Mouse (Mus musculus) brain, adult 2 months (tissue): ENCODE measurements around the gene Bak1.

ENCODE experiments used
- DNase-seq: peaks from one replicate; pipeline ENCODE4 v3.0.0; 2011; ENCODE audit warnings: low read depth, low spot score

Gene Bak1

DNA sequence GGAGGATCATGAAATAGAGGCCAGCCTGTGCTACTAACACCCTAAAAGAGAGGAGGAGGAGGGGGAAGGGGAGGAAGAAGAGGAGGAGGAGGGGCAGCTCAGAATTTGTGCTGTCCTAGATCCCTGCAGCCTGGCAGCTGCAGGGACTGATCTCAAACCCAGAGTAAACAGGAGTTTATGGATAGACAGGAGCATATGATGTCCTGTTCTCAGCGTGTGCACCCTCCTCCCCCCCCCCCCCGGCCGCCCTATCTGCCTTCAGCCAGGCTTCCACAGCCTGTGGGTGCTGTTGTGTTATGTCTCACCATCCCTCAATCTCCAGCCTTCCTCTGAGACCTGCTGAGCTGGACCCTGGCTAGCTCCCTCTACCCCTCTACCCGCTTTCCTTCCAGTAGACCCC lies at the start of gene Bak1:
Gene Bak1, minus strand, starts transcription at position 101 of the 400 bp plus-strand sequence.
- no peak for DNase-seq

DNA sequence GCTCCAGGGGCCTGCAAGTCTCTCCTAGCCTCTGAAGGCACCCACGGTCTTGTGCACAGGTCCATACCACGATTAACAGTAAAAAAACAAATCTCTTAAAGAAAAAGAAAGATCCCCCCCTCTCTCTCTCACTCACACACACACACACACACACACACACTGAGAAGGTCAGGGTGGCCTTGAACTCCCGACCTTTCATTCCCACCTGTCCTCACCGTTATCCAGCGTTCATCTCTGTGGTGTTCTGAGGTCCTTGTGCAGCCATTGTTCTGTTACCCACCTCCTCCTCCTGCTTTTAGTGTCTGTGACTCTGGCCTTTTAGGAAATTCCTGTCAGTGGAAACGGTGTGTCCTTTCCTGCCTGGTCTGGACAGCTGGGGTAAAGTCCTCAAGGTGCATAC lies 49.7 kb upstream of the Bak1 start:
- no peak for DNase-seq

DNA sequence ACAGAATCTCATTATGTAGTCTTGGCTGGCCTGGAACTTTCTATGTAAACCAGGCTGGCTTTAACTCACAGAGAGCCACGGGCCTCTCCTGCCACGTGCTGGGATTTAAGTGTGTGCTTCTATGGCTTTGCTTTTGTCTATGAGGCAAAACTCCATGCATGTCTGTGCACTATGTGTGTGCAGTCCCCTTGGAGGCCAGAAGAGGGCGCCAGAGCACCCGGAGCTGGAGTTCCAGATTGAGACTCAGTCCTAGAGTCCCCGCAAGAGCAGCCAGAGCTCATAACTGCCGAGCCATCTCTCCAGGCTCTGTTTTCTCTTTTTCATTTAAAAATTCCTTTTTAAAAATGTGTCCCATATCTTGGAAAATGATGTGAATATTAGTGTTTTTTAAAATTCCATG lies 49.1 kb upstream of the Bak1 start:
- DNase-seq: no peak

DNA sequence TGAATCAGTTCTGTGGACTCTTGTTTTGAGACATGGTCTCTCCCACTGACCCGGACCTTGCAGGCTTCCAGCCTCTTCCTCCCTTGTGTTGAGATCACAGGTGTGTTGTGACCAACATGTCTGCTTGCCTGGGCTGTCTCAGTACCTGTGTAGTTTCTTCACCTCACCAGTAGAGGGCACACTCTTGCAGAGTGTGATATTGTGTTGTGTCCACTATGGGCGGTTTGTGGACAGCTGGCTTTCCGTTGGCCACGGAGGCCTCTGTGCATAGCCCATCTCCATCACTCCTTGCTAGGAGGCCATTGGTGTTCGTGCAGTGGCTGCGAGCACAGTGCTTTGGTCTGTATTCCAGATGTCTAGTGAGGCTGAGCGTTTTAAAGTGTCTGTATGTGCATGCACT lies 48.3 kb upstream of the Bak1 start:
- DNase-seq: no peak

- no peak for DNase-seq
Observed at GRCm38 (mm10) chr17:27074849-27075745, 46.3 kb upstream of the Bak1 start.

GRCm38 (mm10) chr17:27074236-27074635 lies 45.4 kb upstream of the Bak1 start:
- DNase-seq: peak; percentile 37

- DNase-seq: no peak
Observed at GRCm38 (mm10) chr17:27073778-27074177, 45.0 kb upstream of the Bak1 start.

- no peak for DNase-seq
Observed at GRCm38 (mm10) chr17:27073126-27073525, 44.3 kb upstream of the Bak1 start.

GRCm38 (mm10) chr17:27072363-27072762 lies 43.6 kb upstream of the Bak1 start:
- peak; percentile 75 for DNase-seq

DNA sequence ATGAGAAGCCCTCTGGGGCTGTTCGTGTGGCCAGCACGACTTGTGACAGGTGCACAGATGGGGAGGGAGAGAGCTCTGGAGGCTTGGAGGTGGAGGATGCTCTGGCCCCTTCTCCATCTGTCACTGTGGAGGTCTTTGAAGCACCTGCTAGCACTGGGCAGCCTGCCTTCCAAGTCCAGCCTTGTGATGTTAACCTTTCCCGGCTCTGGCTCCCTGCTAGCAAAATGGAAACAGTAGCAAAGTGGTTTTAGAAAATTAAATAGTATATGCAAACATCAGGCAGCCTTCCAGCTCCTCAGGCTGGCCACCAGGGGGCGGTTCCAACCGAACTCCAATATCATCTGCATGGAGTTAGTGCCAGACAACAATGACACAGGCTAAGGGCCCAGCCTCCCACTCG lies 42.8 kb upstream of the Bak1 start:
- DNase-seq: peak; percentile 97

- DNase-seq: no peak
Observed at GRCm38 (mm10) chr17:27070913-27071312, 42.1 kb upstream of the Bak1 start.

DNA sequence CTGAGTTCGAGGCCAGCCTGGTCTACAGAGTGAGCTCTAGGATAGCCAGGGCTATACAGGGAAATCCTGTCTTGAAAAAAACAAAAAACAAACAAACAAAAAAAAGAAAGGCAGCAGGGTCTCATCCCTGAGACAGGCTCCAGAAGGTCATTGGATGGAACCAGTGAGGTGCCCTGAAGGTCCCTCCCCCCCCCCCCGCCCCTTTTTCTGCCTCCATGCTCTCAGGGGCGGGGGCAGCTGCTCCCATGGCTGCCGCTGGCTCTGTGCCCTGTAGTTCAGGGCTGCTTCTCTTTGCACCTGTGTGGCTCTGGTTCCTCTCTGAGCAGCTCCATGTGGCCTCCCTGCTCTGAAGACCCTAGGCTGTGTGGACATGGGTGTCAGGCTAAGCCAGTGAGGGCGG lies 40.3 kb upstream of the Bak1 start:
- DNase-seq: no peak

DNA sequence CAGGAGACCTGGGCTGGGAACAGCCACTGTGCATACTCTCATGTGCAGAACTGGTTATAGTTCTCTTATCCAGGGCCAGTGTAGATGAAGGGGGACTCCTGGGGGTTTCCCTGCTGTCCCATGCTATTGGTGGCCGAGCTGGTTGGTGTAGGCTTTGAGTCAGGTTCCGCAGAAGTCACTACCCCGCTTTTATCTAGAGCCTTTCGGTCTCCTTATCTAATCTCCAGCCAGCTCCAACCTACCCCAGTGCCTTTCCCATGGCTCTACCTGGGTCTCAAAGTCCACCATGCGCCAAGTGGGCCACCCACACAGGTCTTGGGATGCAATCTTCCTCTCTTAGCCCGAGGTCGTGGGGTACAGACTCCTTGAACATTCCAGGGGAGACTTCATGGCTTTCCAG lies 37.3 kb upstream of the Bak1 start:
- DNase-seq: no peak

GRCm38 (mm10) chr17:27064195-27064594 lies 35.4 kb upstream of the Bak1 start:
- DNase-seq: no peak

- no peak for DNase-seq
Observed at GRCm38 (mm10) chr17:27063717-27064116, 34.9 kb upstream of the Bak1 start.

DNA sequence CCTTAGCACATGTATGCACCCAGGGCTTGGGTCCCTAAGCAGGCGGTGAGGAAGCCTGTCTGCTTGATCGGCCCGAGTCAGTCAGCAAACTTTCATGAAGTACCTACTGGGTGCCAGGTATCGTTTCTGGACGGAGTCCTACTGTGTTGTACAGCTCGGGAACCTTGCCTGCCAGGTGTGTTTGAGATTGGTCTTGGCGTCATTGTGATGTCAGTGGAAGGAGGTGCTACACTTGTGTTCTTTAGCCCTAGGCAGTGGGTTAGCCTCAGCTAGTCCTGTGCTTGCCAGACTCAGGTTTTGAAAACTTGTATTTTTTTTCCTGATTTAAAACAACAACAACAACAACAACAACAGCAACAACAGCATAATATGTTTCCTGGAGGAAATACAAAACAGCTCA lies 33.9 kb upstream of the Bak1 start:
- no peak for DNase-seq

DNA sequence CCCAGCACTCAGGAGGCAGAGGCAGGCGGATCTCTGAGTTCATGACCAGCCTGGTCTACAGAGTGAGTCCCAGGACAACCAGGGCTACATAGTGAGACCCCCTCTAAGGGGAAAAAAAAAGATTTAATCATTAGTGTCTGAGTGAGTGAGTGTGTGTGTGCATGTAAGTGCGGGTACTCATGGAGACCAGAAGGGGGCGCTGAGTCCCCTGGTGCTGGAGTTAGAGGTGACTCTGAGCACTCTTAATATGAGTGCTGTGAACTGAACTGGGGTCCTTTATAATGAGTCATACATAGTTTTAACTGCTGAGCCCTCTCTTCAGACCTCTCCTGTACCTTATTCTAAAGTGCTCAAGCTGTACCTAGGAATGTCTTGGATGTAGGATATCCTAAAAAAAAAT lies 32.9 kb upstream of the Bak1 start:
- no peak for DNase-seq

DNA sequence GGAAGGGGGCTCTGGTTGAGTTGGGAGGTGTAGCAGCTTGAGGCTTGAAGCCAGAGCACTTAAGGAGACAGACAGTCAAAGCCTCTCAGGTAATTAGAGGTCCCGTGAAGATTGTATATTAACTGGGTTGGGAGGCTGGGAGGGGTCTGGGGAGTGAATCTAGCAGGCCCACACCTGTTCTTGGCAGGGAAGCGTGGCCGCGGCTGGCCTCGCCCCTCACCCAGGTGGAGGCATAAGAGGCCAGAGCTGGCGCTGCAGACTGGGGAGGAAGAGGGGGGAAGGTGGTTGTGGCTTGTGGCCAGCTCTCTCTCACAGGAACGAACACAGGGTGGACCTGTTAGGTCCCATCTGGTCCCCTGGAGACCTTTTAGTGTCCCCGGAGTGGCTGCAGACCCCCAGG lies 31.9 kb upstream of the Bak1 start:
- no peak for DNase-seq

DNA sequence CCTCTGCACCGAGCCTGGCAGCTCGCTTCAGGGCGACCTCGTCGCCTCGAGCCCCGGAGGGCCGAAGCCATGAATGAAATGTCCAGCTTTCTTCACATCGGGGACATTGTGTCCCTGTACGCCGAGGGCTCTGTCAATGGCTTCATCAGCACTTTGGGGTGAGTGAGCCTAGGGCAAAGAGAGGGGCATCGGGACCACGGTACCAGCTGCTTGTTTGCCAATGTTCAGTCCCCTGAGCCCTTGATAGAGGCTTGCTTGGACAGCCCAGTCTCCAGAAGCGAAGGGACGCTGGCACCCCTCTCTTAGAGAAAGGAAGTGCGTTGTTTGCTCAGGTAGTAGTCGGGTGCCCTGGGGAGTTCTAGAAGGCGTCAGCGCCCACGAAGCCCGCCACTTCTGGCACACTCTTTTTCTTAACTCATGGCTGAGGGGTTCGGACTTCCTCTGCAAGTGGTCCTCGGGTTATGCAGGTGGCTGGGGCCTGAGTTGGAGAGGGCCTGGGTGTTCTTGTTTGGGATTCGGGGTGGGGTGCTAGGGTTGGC lies 28.8 kb upstream of the Bak1 start:
- DNase-seq: no peak

DNA sequence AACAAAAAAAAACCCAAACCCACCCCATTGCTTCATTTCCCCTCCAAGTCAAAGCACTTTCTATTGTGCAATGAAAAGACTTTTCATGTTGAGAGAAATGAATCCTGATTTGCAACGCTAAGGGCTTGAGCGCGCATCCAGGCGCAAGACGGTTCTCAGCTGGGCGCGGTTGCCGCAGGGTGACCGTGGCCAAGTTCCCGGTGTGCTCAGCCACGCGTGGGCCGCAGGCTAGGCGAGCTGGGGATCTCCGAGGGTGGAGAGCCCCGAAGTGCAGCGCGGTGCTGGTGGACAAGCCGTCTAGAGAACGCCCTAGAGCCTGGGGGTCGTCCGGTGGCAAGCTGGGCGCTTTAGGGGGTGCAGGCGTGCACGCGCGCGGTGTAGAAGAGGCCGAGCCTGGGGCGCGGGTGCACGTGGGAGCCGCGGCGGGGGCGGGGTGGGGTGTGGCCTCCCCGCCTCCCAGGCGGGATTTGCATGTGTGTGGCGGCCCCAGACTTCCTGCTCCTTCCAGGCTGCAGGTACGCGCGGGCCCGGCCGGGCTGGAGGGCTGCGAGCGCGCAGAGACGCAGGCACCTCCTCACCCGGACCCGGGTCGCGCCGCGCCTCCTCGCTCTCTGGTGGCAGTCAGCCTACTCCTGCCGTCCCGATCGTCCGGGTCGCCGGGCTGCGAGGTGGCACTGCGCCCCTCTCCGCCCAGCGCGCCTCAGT lies 28.2 kb upstream of the Bak1 start, which contains the start of gene Itpr3:
Gene Itpr3, plus strand, starts transcription at position 493 of the 705 bp plus-strand sequence.
- DNase-seq: peak; percentile 74

DNA sequence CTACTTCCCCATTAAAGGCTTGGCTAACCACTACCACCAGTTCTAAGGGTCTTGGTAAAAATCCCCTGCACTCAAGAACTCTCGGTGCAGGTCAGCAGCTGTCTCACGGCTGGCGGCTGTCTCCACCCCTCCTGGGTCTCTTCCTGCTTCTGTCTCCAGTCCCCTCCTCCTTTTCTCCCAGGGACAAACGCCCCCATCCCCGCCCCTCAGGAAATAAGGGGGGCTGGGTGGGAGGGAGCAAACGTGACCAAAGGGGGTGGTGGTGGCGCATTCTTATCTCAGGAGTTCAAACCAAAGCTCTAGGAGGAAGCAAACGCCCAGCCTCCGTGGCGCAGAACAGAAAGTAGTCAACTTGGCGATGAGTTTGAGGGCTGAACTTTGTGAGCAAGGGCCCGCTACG lies 27.4 kb upstream of the Bak1 start:
- DNase-seq: peak; percentile 44

DNA sequence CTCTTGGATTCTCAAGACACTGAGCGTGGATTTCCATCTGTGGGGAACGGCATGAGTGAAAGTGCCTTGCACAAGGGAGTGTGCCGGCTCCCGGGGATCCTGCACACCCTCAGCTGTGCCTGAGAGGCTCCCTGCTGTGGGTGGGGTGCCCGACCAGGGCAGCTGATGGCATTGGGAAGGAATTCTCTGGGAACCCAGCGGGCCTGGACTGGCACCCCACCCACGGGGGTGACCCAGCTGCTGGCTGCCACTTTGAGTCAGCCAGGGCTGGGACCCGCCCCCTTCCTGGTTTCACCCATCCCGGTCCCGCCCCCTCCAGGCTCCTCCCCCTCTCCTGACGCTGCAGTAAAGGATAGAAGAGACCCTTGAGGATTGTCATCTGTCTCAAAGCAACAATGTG lies 22.7 kb upstream of the Bak1 start:
- no peak for DNase-seq

DNA sequence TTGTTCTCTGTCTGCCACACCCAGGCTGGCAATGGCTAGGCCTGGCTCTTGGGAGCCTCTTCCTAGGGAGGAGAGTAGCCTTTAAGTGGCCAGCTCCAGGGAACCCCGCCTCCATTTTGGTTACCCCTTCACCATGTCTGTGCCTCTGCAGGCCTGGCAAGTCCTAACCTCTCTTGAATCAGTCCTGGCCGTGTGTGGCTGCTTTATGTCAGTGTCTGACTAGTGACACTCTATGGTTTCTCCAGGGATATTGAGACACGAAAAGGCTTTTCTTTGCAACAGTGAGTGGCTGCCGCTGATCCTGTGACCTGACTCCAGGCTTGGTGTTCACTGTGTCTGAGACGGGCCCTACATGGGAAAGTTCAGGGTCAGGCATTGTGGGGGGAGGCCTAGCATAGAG lies 22.0 kb upstream of the Bak1 start:
- DNase-seq: no peak
